Mouse (Mus musculus): Measurements from ENCODE around the gene Ms4a13. TPM values are rescaled to one million over a fixed set of nuclear protein-coding genes. Genes with fewer than 3 reads are reported as not detected.

Ms4a13 gene
- not detected in 2 replicates for polyA plus RNA-seq (2014; fragmentation: Nextera tagmentation; extraction: Ambion mirVana)

DNA sequence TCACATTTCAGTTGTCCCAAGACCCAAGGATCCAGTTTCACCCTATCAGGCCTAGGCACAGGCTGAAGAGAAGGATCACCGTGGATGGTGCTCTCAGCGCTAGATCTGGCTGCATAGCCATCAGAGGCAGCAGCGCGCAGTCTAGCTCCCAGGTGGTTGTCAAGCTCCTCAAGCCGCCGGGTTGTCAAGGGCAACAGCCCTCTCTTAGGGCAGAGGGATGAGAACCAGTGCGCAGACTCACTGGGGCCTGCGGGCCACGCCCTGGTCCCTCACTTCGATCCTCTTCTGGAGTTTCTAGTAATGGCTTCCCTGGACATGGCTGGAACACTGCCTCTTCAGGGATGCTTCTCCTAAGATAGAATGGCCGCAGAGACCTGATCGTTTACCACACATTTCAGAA lies at the start of gene Ms4a13:
Gene Ms4a13, minus strand, starts transcription at position 192 of the 400 bp plus-strand sequence.
- no peak within 1 kb of the TSS for H3K4me2 ChIP-seq (replicated peaks; ENCODE audit: low read depth, low read length)
- H3K27ac ChIP-seq (ENCODE audit: low read length) = no peak within 1 kb of the TSS
- no peaks in the 10 kb centered on the region for H3K36me3 ChIP-seq (ENCODE audit: control insufficient read depth, insufficient read depth, low read length)
- H3K4me1 ChIP-seq (ENCODE audit: control insufficient read depth, insufficient read depth, low read length) = no peaks in the 10 kb centered on the region
- no peaks in the 10 kb centered on the region for H3K27me3 ChIP-seq (ENCODE audit: control insufficient read depth, insufficient read depth, low read length)
- H3K9ac ChIP-seq (replicated peaks; ENCODE audit: low read depth, low read length) = no peak within 1 kb of the TSS
- H3K4me3 ChIP-seq (ENCODE audit: low read depth, low read length) = no peak within 1 kb of the TSS
- 57% methylated on average over 12 of the region's 12 CpGs for WGBS
- H3K9me3 ChIP-seq (ENCODE audit: control insufficient read depth, low read depth, low read length) = no peaks in the 10 kb centered on the region
- no peak for ATAC-seq (ENCODE audit: insufficient number of reproducible peaks, insufficient read depth, low FRiP score, low read depth)

DNA sequence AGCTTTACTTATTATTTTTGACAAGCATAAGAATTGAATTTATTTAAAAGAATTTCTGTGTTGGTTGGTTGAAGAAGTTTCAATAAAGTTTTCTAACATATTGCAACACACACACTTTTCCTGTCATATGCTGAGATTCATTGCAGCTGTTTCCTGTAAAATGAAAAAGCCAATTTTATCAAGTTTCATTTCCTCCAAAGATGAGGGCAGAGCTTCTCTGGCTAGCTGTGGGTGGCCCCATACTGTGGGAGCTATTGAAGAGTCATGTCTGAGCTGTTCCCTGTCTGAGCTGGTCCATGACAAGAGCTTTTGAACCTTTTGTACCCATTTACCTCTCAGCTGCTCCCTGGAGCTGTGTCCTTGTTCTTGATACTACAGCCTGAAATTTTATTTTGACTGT lies 47.7 kb upstream of the Ms4a13 start:
- ATAC-seq (ENCODE audit: insufficient number of reproducible peaks, insufficient read depth, low FRiP score, low read depth) = no peak

DNA sequence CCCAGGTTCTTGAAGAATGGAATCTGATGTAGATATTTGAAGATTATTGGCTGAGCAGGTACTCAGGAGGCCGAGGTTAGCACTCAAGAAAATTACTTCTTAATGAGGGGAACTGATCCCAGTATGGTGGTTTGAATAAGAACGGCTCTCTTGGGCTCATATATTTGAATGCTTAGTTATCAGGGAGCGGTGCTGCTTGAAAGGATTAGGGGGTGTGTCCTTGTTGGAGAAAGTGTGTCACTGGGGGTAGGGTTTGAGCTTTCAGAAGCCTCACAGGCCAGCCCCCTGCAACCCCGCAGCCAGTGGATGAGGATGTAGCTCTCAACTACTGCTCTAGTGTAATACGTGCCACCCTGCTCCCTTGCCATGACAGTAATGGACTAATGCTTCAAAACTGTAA lies 46.0 kb upstream of the Ms4a13 start:
- no peaks in the 10 kb centered on the region for H3K27me3 ChIP-seq (ENCODE audit: control insufficient read depth, insufficient read depth, low read length)
- H3K4me1 ChIP-seq (ENCODE audit: control insufficient read depth, insufficient read depth, low read length) = no peaks in the 10 kb centered on the region
- no peak overlapping the region for H3K27ac ChIP-seq (ENCODE audit: low read length)
- H3K4me3 ChIP-seq (ENCODE audit: low read depth, low read length) = no peak overlapping the region
- ATAC-seq (ENCODE audit: insufficient number of reproducible peaks, insufficient read depth, low FRiP score, low read depth) = no peak
- H3K36me3 ChIP-seq (ENCODE audit: control insufficient read depth, insufficient read depth, low read length) = no peaks in the 10 kb centered on the region
- no peak overlapping the region for H3K9ac ChIP-seq (replicated peaks; ENCODE audit: low read depth, low read length)
- WGBS = 56% methylated on average over 5 of the region's 5 CpGs
- no peaks in the 10 kb centered on the region for H3K9me3 ChIP-seq (ENCODE audit: control insufficient read depth, low read depth, low read length)
- no peak overlapping the region for H3K4me2 ChIP-seq (replicated peaks; ENCODE audit: low read depth, low read length)

More for the DNA sequence above, 47.7 kb upstream of the Ms4a13 start:
- Histone ChIP-seq H3K27ac (ENCODE audit: low read length) (no peak overlapping the region), H3K4me1 (ENCODE audit: control insufficient read depth, insufficient read depth, low read length) (no peaks in the 10 kb centered on the region), H3K4me3 (ENCODE audit: low read depth, low read length) (no peak overlapping the region), H3K9me3 (ENCODE audit: control insufficient read depth, low read depth, low read length) (no peaks in the 10 kb centered on the region), H3K4me2 (replicated peaks; ENCODE audit: low read depth, low read length) (no peak overlapping the region), H3K27me3 (ENCODE audit: control insufficient read depth, insufficient read depth, low read length) (no peaks in the 10 kb centered on the region), H3K36me3 (ENCODE audit: control insufficient read depth, insufficient read depth, low read length) (no peaks in the 10 kb centered on the region), H3K9ac (replicated peaks; ENCODE audit: low read depth, low read length) (no peak overlapping the region)

DNA sequence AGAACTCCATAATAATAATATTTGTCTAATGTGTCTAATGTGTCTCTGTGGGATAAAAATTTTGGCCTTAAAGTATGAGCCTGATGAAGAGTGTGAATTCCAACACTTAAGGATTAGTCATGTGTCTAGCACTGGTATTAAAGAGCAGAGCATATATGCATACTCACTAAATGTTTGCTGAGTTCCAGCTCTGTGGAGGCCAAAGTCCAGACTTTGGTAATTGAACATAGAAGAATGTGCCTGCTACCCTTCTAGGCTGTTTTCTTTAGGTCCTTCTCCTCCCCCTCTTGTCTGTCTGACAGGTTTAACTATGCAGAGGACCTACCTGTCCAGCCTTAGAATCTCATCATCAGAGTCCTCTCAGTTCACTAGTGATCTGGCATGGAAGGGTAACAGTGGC lies 39.3 kb upstream of the Ms4a13 start:
- Histone ChIP-seq H3K27ac (ENCODE audit: low read length) (no peak overlapping the region; the same call in 1 of the 2 replicates), H3K4me3 (ENCODE audit: low read depth, low read length) (no peak overlapping the region), H3K27me3 (ENCODE audit: control insufficient read depth, insufficient read depth, low read length) (no peaks in the 10 kb centered on the region), H3K36me3 (ENCODE audit: control insufficient read depth, insufficient read depth, low read length) (no peaks in the 10 kb centered on the region), H3K9me3 (ENCODE audit: control insufficient read depth, low read depth, low read length) (no peaks in the 10 kb centered on the region), H3K4me2 (replicated peaks; ENCODE audit: low read depth, low read length) (no peak overlapping the region), H3K4me1 (ENCODE audit: control insufficient read depth, insufficient read depth, low read length) (no peaks in the 10 kb centered on the region), H3K9ac (replicated peaks; ENCODE audit: low read depth, low read length) (no peak overlapping the region)
- no peak for ATAC-seq (ENCODE audit: insufficient number of reproducible peaks, insufficient read depth, low FRiP score, low read depth)

DNA sequence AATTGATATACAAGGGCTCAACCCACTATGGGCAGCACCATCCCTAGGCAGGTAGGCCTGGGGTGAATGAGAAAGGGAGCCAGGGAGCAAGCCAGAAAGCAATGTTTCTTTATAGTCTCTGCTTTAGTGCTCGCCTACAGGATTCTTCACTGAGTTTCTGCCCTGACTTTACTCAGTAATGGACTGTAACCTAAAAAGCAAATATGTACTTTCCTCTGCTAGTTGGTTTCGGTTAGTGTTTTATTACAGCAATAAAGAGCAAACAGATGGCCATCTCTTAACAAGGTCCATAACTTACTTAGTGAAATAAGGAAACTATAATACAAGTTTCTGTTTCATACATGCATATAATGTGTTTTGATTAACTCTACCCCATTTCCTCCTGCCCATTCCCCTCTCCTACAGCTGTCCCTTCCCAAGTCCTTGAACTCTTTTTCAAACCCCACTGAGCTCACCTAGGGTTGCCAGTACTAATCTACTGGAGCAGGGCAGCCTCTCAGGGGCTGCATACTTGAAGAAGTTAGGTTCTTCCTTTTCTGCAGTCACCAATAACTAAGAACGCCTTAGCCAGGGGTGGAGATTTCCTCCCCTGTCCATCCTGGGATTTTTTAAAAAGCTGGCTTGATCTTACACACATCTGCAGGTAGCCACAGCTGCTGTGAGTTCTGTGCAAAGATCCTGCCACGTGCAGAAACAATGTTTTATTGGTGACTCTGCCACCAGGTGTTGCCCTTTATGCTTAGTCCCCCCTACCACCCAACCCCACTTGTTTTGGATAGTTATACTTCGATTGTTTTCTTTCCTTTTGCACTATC lies 38.6 kb upstream of the Ms4a13 start:
- Histone ChIP-seq H3K27me3 (ENCODE audit: control insufficient read depth, insufficient read depth, low read length) (no peaks in the 10 kb centered on the region), H3K27ac (ENCODE audit: low read length) (no peak overlapping the region; the same call in 1 of the 2 replicates), H3K4me3 (ENCODE audit: low read depth, low read length) (no peak overlapping the region), H3K4me1 (ENCODE audit: control insufficient read depth, insufficient read depth, low read length) (no peaks in the 10 kb centered on the region), H3K9ac (replicated peaks; ENCODE audit: low read depth, low read length) (no peak overlapping the region), H3K36me3 (ENCODE audit: control insufficient read depth, insufficient read depth, low read length) (no peaks in the 10 kb centered on the region), H3K9me3 (ENCODE audit: control insufficient read depth, low read depth, low read length) (no peaks in the 10 kb centered on the region), H3K4me2 (replicated peaks; ENCODE audit: low read depth, low read length) (no peak overlapping the region)
- ATAC-seq (ENCODE audit: insufficient number of reproducible peaks, insufficient read depth, low FRiP score, low read depth) = peak; percentile 37; the same call in 1 of the 2 replicates
- 60% methylated on average over 5 of the region's 5 CpGs for WGBS

DNA sequence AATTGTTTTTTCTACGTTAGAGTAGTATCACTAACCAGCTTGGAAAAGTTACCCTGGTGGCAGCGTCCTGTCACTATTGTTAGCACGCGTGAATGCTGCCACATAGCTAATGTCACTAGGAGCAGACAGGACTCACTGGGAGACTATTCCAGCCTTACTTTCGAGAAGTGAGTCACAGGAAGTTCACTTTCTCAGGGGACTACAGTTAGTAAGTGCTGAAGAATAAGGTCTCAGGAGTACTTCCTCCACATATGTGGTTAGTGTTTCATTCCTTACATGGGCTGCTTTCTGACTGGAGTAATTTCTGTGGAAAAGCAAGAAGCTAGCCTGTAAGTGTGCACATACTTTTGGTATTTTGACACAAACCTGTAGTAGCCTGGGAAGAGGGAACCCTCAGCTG lies 37.7 kb upstream of the Ms4a13 start:
- Histone ChIP-seq H3K4me2 (replicated peaks; ENCODE audit: low read depth, low read length) (no peak overlapping the region), H3K9ac (replicated peaks; ENCODE audit: low read depth, low read length) (no peak overlapping the region), H3K27me3 (ENCODE audit: control insufficient read depth, insufficient read depth, low read length) (no peaks in the 10 kb centered on the region), H3K36me3 (ENCODE audit: control insufficient read depth, insufficient read depth, low read length) (no peaks in the 10 kb centered on the region), H3K27ac (ENCODE audit: low read length) (no peak overlapping the region), H3K4me1 (ENCODE audit: control insufficient read depth, insufficient read depth, low read length) (no peaks in the 10 kb centered on the region), H3K4me3 (ENCODE audit: low read depth, low read length) (no peak overlapping the region), H3K9me3 (ENCODE audit: control insufficient read depth, low read depth, low read length) (no peaks in the 10 kb centered on the region)
- 78% methylated on average over 5 of the region's 5 CpGs for WGBS
- ATAC-seq (ENCODE audit: insufficient number of reproducible peaks, insufficient read depth, low FRiP score, low read depth) = no peak

DNA sequence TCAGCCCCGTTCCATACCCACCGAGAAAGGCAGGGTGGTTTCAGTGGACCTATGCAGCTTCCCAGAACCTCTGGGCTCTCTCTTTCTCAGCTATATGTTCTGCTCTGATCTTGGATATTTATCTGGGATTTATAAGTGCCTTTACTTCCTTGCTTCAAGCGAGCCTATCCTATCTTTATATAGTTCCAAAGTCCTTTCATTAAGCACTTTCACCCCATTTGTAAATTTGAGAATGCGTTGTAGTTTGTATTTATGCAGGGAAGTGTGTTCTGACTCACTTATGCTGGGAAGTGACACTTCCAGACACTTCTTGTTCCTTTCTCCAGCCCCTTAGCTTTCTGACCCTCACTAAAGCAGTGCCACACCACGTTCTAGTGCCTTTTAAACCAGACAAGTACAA lies 35.8 kb upstream of the Ms4a13 start, which contains the start of gene Ms4a12:
Gene Ms4a12, minus strand, starts transcription at position 101 of the 400 bp plus-strand sequence.
- no peaks in the 10 kb centered on the region for H3K27me3 ChIP-seq (ENCODE audit: control insufficient read depth, insufficient read depth, low read length)
- no peaks in the 10 kb centered on the region for H3K36me3 ChIP-seq (ENCODE audit: control insufficient read depth, insufficient read depth, low read length)
- H3K9me3 ChIP-seq (ENCODE audit: control insufficient read depth, low read depth, low read length) = no peaks in the 10 kb centered on the region
- no peak within 1 kb of the TSS for H3K4me2 ChIP-seq (replicated peaks; ENCODE audit: low read depth, low read length)
- no peak for ATAC-seq (ENCODE audit: insufficient number of reproducible peaks, insufficient read depth, low FRiP score, low read depth)
- no peak within 1 kb of the TSS for H3K4me3 ChIP-seq (ENCODE audit: low read depth, low read length)
- WGBS = 67% methylated on average over 5 of the region's 5 CpGs
- no peak within 1 kb of the TSS for H3K27ac ChIP-seq (ENCODE audit: low read length)
- no peaks in the 10 kb centered on the region for H3K4me1 ChIP-seq (ENCODE audit: control insufficient read depth, insufficient read depth, low read length)
- H3K9ac ChIP-seq (replicated peaks; ENCODE audit: low read depth, low read length) = no peak within 1 kb of the TSS

DNA sequence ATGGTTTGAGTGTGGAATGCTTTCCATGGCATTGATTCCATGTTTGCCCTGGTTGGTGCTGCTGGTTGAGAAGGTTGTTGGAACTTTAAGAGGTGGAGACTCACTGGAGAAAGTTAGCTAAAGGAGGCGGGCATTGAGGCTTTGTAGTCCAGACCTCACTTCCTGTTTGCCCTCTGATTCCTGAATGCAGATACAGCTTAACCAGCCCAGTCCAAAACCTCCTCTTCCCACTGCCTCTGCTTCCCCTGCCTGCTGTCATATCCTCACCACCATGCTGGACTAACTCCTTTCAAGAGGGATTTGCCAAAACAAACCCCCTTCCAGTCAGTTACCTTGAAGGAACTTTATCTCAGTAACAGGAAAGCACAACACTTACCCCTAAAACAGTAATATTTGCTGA lies 4.0 kb downstream of the Ms4a13 start:
- WGBS = 67% methylated on average over 1 of the region's 1 CpGs
- H3K9ac ChIP-seq (replicated peaks; ENCODE audit: low read depth, low read length) = no peak overlapping the region
- H3K4me3 ChIP-seq (ENCODE audit: low read depth, low read length) = no peak overlapping the region
- no peaks in the 10 kb centered on the region for H3K36me3 ChIP-seq (ENCODE audit: control insufficient read depth, insufficient read depth, low read length)
- no peaks in the 10 kb centered on the region for H3K4me1 ChIP-seq (ENCODE audit: control insufficient read depth, insufficient read depth, low read length)
- H3K9me3 ChIP-seq (ENCODE audit: control insufficient read depth, low read depth, low read length) = no peaks in the 10 kb centered on the region
- no peak for ATAC-seq (ENCODE audit: insufficient number of reproducible peaks, insufficient read depth, low FRiP score, low read depth)
- no peak overlapping the region for H3K27ac ChIP-seq (ENCODE audit: low read length)
- no peaks in the 10 kb centered on the region for H3K27me3 ChIP-seq (ENCODE audit: control insufficient read depth, insufficient read depth, low read length)
- H3K4me2 ChIP-seq (replicated peaks; ENCODE audit: low read depth, low read length) = no peak overlapping the region

DNA sequence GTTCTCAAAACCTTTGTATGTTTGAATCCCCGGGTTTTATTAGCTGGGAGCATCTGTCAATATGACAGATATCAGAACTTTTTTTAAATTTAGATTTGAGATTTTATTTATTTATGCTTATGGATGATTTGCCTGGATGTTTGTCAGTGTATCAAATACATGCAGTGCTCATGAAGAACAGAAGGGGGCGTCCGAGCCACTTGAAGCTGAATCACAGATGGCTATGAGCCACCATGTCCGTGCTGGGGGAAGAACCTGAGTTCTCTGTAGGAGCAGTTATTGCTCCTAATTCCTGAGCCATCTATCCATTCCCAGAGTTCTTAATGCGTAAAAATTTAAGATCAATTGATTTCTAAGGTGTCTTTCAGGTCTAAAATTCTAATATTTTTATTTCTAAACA lies 12.4 kb downstream of the Ms4a13 start:
- WGBS = 18% methylated on average over 5 of the region's 5 CpGs
- no peak overlapping the region for H3K27ac ChIP-seq (ENCODE audit: low read length)
- no peak overlapping the region for H3K9ac ChIP-seq (replicated peaks; ENCODE audit: low read depth, low read length)
- no peak overlapping the region for H3K4me3 ChIP-seq (ENCODE audit: low read depth, low read length)
- no peaks in the 10 kb centered on the region for H3K27me3 ChIP-seq (ENCODE audit: control insufficient read depth, insufficient read depth, low read length)
- H3K4me1 ChIP-seq (ENCODE audit: control insufficient read depth, insufficient read depth, low read length) = no peaks in the 10 kb centered on the region
- ATAC-seq (ENCODE audit: insufficient number of reproducible peaks, insufficient read depth, low FRiP score, low read depth) = no peak
- H3K36me3 ChIP-seq (ENCODE audit: control insufficient read depth, insufficient read depth, low read length) = no peaks in the 10 kb centered on the region
- no peaks in the 10 kb centered on the region for H3K9me3 ChIP-seq (ENCODE audit: control insufficient read depth, low read depth, low read length)
- H3K4me2 ChIP-seq (replicated peaks; ENCODE audit: low read depth, low read length) = no peak overlapping the region

All from stomach, embryonic 14.5 days (tissue).